Mouse (Mus musculus): ENCODE results near the gene Olfr110.
"Not testable (repeated sequence)": the region's sequence is repeated elsewhere in the genome, so short reads cannot be mapped to it uniquely, and the experiment has no call there.

Olfr110 gene

GRCm38 (mm10) chr17:37491930-37492518, at the start of gene Olfr110:
Olfr110 (plus strand) TSS chr17:37492468.
- no peak for ATAC-seq (ENCODE audit: insufficient number of reproducible peaks, low FRiP score, low TSS enrichment)

- no peak for ATAC-seq (ENCODE audit: insufficient number of reproducible peaks, low FRiP score, low TSS enrichment)
Observed at GRCm38 (mm10) chr17:37445180-37445579, 47.1 kb upstream of the Olfr110 start, which contains the start of gene Olfr108. Olfr108 (plus strand) TSS chr17:37445480.

GRCm38 (mm10) chr17:37458616-37459015, 33.7 kb upstream of the Olfr110 start, which contains the start of gene Olfr109:
Olfr109 (plus strand) TSS chr17:37458916.
- no peak for ATAC-seq (ENCODE audit: insufficient number of reproducible peaks, low FRiP score, low TSS enrichment)

- ATAC-seq (ENCODE audit: insufficient number of reproducible peaks, low FRiP score, low TSS enrichment), result no peak
Observed at GRCm38 (mm10) chr17:37483452-37483851, 8.8 kb upstream of the Olfr110 start, which contains the start of gene H2-M2. H2-M2 (minus strand) TSS chr17:37483552.

- ATAC-seq (ENCODE audit: insufficient number of reproducible peaks, low FRiP score, low TSS enrichment), result no peak
Observed at GRCm38 (mm10) chr17:37507730-37508129, 15.5 kb downstream of the Olfr110 start, which contains the start of gene Olfr111. Olfr111 (plus strand) TSS chr17:37508030.

GRCm38 (mm10) chr17:37524612-37525011, 32.3 kb downstream of the Olfr110 start:
- ATAC-seq (ENCODE audit: insufficient number of reproducible peaks, low FRiP score, low TSS enrichment), result not testable (repeated sequence)

GRCm38 (mm10) chr17:37525427-37525826, 33.2 kb downstream of the Olfr110 start:
- ATAC-seq (ENCODE audit: insufficient number of reproducible peaks, low FRiP score, low TSS enrichment), result not testable (repeated sequence)

GRCm38 (mm10) chr17:37535173-37535572, 42.9 kb downstream of the Olfr110 start:
- no peak for ATAC-seq (ENCODE audit: insufficient number of reproducible peaks, low FRiP score, low TSS enrichment)

GRCm38 (mm10) chr17:37538416-37538815, 46.1 kb downstream of the Olfr110 start:
- not testable (repeated sequence) for ATAC-seq (ENCODE audit: insufficient number of reproducible peaks, low FRiP score, low TSS enrichment)

- no peak for ATAC-seq (ENCODE audit: insufficient number of reproducible peaks, low FRiP score, low TSS enrichment)
Observed at GRCm38 (mm10) chr17:37541454-37542119, 49.3 kb downstream of the Olfr110 start.

GRCm38 (mm10) chr17:37543800-37544435, 51.6 kb downstream of the Olfr110 start:
- no peak for ATAC-seq (ENCODE audit: insufficient number of reproducible peaks, low FRiP score, low TSS enrichment)

Data from cerebellum, adult (tissue).